ENCODE assay signal across 18 mouse cellular contexts in the genomic region with DNA sequence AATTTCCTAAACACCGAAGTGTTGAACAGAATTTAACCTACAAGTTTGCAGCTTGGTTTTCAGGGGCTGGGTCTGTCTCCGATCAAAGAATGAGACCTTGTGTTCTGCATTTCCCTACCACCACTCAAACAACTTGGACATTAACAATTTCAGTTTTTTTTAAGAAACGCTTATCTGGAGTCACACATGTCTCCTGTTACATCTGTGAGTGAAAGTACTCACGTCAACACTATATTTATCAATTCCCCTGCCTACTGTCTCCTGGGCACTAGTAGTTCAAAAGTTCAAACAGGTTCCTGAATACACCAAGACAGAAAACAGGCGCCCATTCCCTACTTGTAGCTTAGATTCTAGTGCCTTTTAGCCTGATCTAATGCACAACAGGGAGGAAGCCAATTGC.
DNase-seq lines count a peak whose midpoint lies in the region; ATAC-seq lines count a peak whose summit lies in the region.
"Had no signal": no experiment of that assay in that cellular context is flagged by ENCODE, and none has a peak within 500 bp of the region (broad histone marks: within the 10 kb centered on the region; RNA-seq: fewer than 3 reads in every experiment).

No protein-coding gene starts in this region.

- H3K27me3 ChIP-seq in heart, embryonic 13.5 days (replicated peaks): no peaks in the 10 kb centered on the region
- no peaks in the 10 kb centered on the region for H3K27me3 ChIP-seq in liver, embryonic 16.5 days (ENCODE audit: control insufficient read depth, insufficient read depth, low read depth, low read length)
- H3K27me3 ChIP-seq: lung, embryonic 15.5 days had no signal

- intact Hi-C loops in heart, postnatal 25 days (cut with DNase I): no loop called here

- H3K4me1 ChIP-seq in heart, embryonic 13.5 days: peaks cover 38% of the 10 kb centered on the region
- H3K4me1 ChIP-seq in liver, embryonic 16.5 days (ENCODE audit: control insufficient read depth, low read depth, low read length): peaks cover 4% of the 10 kb centered on the region

- ATAC-seq in heart, embryonic 13.5 days (ENCODE audit: extremely low read depth, insufficient number of reproducible peaks, low FRiP score, low TSS enrichment): no peak; the same call in 1 of the 2 replicates
- ATAC-seq in activated CD4-positive, CD25-positive, alpha-beta regulatory T cell, adult 4 months: peak; percentile 31
- peak; percentile 65 for ATAC-seq in common myeloid progenitor, adult 5-6 weeks (replicated peaks; ENCODE audit: low read depth, poor library complexity, severe bottlenecking)
- ATAC-seq in liver, embryonic 16.5 days (ENCODE audit: low read depth): peak; percentile 75
- ATAC-seq: forebrain, embryonic 14.5 days; hindbrain, embryonic 16.5 days had no signal

- H3K36me3 ChIP-seq in heart, embryonic 13.5 days: no peaks in the 10 kb centered on the region
- no peaks in the 10 kb centered on the region for H3K36me3 ChIP-seq in liver, embryonic 16.5 days (ENCODE audit: control insufficient read depth, insufficient read depth)
- H3K36me3 ChIP-seq: lung, embryonic 15.5 days had no signal

- DNase-seq in heart, postnatal 25 days (ENCODE audit: low spot score): no peak
- DNase-seq in cerebellum, adult 8-10 months: no peak
- DNase-seq in frontal cortex, adult 2 months (ENCODE audit: extremely low spot score in 1 of 2, low spot score in 1 of 2): no peak
- DNase-seq: adrenal gland, adult 8-10 months; cerebellum, adult 18-20 months; kidney, adult 11 months; kidney, postnatal 14 days; midbrain, embryonic 14.5 days; thymus, postnatal 14 days had no signal

- H3K27ac ChIP-seq in heart, embryonic 13.5 days (replicated peaks): peak overlapping the region; percentile 81
- H3K27ac ChIP-seq in liver, embryonic 16.5 days (ENCODE audit: low read length): no peak overlapping the region; the same call in 1 of the 2 replicates
- H3K27ac ChIP-seq: lung, embryonic 15.5 days had no signal

- no peaks in the 10 kb centered on the region for H3K9me3 ChIP-seq in heart, embryonic 13.5 days
- H3K9me3 ChIP-seq in liver, embryonic 16.5 days (replicated peaks; ENCODE audit: control insufficient read depth, low read length): no peaks in the 10 kb centered on the region
- H3K9me3 ChIP-seq: lung, embryonic 15.5 days had no signal

- peak overlapping the region; percentile 29 for H3K4me2 ChIP-seq in heart, embryonic 13.5 days
- H3K4me2 ChIP-seq in liver, embryonic 16.5 days (ENCODE audit: low read depth, low read length): 0 out of 2 replicates have a peak overlapping the region, but pooled peaks have one; percentile 3
- H3K4me2 ChIP-seq: lung, embryonic 15.5 days had no signal

- no peak overlapping the region for H3K4me3 ChIP-seq in heart, embryonic 13.5 days
- no peak overlapping the region for H3K4me3 ChIP-seq in liver, embryonic 16.5 days (ENCODE audit: low read depth, low read length)
- H3K4me3 ChIP-seq: erythroblast, embryonic 14.5 days; lung, embryonic 15.5 days; myocyte had no signal

- 14% methylated on average over 5 of the region's 5 CpGs for WGBS in heart, embryonic 13.5 days
- WGBS in liver, embryonic 16.5 days (ENCODE audit: insufficient replicate concordance): 31% methylated on average over 5 of the region's 5 CpGs

- H3K9ac ChIP-seq in heart, embryonic 13.5 days: no peak overlapping the region
- no peak overlapping the region for H3K9ac ChIP-seq in liver, embryonic 16.5 days (ENCODE audit: low read depth, low read length)
- H3K9ac ChIP-seq: lung, embryonic 15.5 days had no signal
